Mouse (Mus musculus) embryo, embryonic 10.5 days (tissue): ENCODE measurements at regions not wholly inside any gene's neighbourhood (a gene's known extent, or its start where the extent isn't known, plus 50 kb on each side); places are given as distances from the start of the nearest gene placed in this dataset.
A peak's percentile ranks its signal among the peaks of the same experiment; 100 is the strongest.

ENCODE experiments used
- DNase-seq: peaks from one replicate; pipeline ENCODE4 v3.0.0-alpha.2; 2015; ENCODE audit warnings: low spot score

DNA sequence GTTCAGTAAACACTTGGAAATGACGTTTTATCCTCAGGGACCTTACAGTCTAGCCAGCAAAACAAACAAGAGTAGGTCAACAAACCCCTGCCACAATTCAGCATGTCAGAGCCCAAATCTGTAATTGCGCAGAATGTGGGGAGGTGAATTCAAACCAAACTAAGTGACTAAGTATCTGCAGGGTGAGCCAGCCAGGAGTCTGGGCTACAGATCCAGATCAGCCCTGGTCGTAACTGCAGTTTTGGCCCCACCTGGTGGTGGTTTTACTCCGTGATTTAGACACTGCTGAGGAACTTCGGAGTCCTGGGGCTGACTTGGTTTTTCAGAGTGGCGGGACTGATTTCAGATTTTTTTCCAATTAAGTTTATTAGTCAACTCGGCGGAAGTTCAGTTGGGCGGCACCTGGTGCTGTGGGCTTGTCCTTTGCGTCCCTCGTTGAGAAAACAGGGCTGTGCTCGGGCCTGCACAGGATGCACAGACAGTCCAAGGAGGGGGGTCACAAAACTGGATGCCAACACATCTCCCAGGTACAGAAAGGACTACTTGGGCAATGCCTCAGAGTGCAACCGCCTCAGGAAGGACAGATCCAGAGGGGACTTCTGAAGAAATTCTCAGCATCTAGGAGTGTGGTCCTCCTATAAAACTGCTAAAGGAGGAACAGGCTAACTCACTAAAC is 107.6 kb upstream of the 1700066M21Rik start:
- peak; percentile 83 for DNase-seq

DNA sequence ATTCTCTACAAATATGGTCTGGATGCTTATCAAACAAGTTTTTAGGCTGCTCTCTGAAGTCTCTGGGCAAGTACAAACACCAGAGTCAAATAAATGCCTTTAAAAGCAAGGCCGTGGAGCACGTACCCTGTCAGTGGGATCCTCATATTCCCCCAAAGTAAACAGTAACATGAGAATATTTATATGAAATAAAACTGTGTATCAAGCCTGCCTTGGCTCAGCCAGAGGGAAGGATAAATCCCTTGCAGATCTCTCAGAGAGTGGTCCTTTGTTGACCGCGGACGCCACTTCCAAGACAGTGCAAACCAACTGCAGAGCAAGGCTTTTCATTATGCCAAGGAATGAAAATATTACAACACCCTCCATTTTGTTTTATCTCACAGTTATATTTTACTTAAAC is 104.8 kb upstream of the 1700066M21Rik start:
- DNase-seq = no peak

- DNase-seq = no peak
Measured at GRCm38 (mm10) chr1:57281549-57281948, 95.9 kb upstream of the 1700066M21Rik start.

GRCm38 (mm10) chr1:57296186-57296585 is 81.2 kb upstream of the 1700066M21Rik start:
- DNase-seq = no peak

DNA sequence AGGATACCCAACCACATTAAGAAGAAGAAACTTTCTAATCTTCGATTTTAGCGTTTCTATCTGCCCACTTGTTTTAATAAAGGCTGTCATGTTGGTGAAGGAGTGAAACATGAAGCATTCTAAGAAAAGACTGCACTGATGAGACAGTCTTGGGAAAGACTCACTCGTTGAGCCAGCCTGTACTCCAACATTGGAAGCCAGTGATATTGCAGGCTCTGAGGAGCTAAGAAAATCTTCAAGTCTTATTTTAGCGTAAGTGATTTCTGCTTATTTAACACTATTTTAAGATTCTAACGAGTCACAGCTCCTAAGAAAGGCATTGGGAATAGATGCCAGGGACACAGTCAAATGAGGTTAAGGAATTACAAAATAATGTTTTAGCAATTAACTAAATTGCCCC is 78.9 kb upstream of the 1700066M21Rik start:
- DNase-seq = no peak

- DNase-seq = no peak
Measured at GRCm38 (mm10) chr1:57301260-57301979, 76.0 kb upstream of the 1700066M21Rik start.

- no peak for DNase-seq
Measured at GRCm38 (mm10) chr1:57301980-57302331, 75.5 kb upstream of the 1700066M21Rik start.

DNA sequence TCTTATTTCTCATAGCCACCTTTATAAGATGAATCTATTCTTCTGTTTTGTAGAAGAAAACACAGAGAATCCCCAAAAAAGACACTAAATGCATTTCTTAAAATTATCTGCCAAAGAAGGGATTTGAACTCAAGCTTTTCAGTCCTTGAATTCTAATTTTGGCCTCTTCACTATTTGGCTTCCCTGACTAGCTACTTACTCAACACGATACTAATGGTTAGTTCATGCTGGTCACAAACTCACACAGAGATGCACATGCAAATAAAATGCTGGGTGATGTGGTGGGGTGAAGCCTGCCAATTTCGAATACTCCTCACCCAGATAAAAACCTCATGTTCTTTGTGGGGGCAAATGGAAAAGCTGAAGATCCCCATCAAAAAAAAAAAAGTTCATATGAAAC is 72.7 kb upstream of the 1700066M21Rik start:
- no peak for DNase-seq

DNA sequence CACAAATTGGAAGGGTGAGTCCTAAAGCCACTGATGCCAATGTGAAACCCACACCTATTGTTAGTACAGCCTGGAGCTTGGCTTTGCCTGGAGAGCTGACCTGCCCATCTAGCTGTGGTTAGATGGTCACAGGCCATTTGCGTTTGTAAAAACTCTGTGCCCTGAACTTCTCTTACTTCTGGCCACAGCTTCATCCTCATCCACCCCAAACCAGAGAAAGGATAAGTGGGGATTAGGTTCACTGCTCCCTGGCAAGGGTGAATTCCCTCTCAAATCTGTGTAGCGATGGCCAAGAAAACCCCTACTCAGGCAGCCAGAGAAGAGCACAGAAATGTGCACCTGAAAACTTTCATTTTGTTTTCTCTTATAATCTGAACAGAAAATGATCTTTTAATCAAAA is 54.9 kb upstream of the 1700066M21Rik start:
- no peak for DNase-seq

DNA sequence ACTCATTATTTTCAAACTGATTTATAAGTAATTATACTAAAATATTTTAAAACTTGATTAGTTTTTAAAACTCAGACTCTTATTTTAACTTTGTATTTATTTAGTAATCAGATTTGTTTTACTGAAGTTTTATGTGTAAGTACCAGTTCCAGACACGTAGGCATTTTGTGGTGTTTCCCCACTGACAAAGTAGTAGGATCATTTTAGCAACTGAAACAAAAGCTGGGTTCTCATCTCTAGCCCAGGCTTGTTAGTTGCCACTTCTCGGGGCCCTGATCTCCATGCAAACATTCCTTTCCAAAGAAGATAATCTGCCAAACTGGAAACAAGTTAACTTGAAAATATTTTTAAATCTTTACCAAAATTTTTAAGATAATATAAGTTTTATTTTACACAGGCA is 54.3 kb upstream of the 1700066M21Rik start:
- DNase-seq = no peak

- DNase-seq = no peak
Measured at GRCm38 (mm10) chr1:57325585-57326165, 51.7 kb upstream of the 1700066M21Rik start.
